ENCODE assay signal across 30 mouse cellular contexts in genomic region chr2:31075836-31076235, GRCm38 (mm10).
DNase-seq lines count a peak whose midpoint lies in the region; ATAC-seq and TF ChIP-seq lines count a peak whose summit lies in the region.
"Had no signal": no experiment of that assay in that cellular context is flagged by ENCODE, and none has a peak within 500 bp of the region (broad histone marks: within the 10 kb centered on the region; RNA-seq: fewer than 3 reads in every experiment).

No protein-coding gene starts in this region.

- 0 out of 2 replicates have a peak overlapping the region, but pooled peaks have one; percentile 10 for H3K27ac ChIP-seq in kidney, embryonic 16.5 days (ENCODE audit: low read length)
- H3K27ac ChIP-seq in kidney, embryonic 14.5 days (ENCODE audit: low read depth, low read length) = no peak overlapping the region
- peak overlapping the region; percentile 100 for H3K27ac ChIP-seq in bone marrow macrophage, adult 2 months (ENCODE audit: insufficient read depth, low read depth, low read length)
- H3K27ac ChIP-seq in forebrain, embryonic 11.5 days (ENCODE audit: low read depth, low read length) = no peak overlapping the region
- H3K27ac ChIP-seq: embryonic facial prominence, embryonic 13.5 days; heart, embryonic 13.5 days; hindbrain, embryonic 10.5 days; hindbrain, embryonic 15.5 days; left cerebral cortex, adult 2 months; limb, embryonic 12.5 days had no signal

- no peak overlapping the region for H3K4me3 ChIP-seq in kidney, embryonic 16.5 days (ENCODE audit: low read length)
- no peak overlapping the region for H3K4me3 ChIP-seq in kidney, embryonic 14.5 days (ENCODE audit: low read length)
- no peak overlapping the region; the same call in 1 of the 2 replicates for H3K4me3 ChIP-seq in bone marrow macrophage, adult 2 months (ENCODE audit: insufficient read depth, low read length)
- no peak overlapping the region for H3K4me3 ChIP-seq in lung, adult 2 months (replicated peaks; ENCODE audit: extremely low read depth, low read depth, low read length)
- no peak overlapping the region for H3K4me3 ChIP-seq in forebrain, embryonic 11.5 days (ENCODE audit: low read depth, low read length)
- H3K4me3 ChIP-seq: embryonic facial prominence, embryonic 13.5 days; heart, embryonic 13.5 days; hindbrain, embryonic 10.5 days; hindbrain, embryonic 15.5 days; left cerebral cortex, adult 2 months; limb, embryonic 12.5 days had no signal

- peaks cover 18% of the 10 kb centered on the region; the same call in 1 of the 2 replicates for H3K36me3 ChIP-seq in kidney, embryonic 16.5 days (ENCODE audit: insufficient read depth, low read length)
- peaks cover 11% of the 10 kb centered on the region; the same call in 1 of the 2 replicates for H3K36me3 ChIP-seq in kidney, embryonic 14.5 days (ENCODE audit: control insufficient read depth, insufficient read depth, low read length)
- H3K36me3 ChIP-seq in splenic B cell, adult 2 months (ENCODE audit: control insufficient read depth, insufficient read depth, low read length, poor library complexity, severe bottlenecking) = peaks cover 3% of the 10 kb centered on the region
- H3K36me3 ChIP-seq in forebrain, embryonic 11.5 days (ENCODE audit: control insufficient read depth, insufficient read depth, low read length) = no peaks in the 10 kb centered on the region

- no peak for ATAC-seq in kidney, embryonic 16.5 days (ENCODE audit: low FRiP score, low TSS enrichment)
- no peak for ATAC-seq in kidney, embryonic 14.5 days (ENCODE audit: low FRiP score, low TSS enrichment)
- ATAC-seq in forebrain, embryonic 11.5 days (replicated peaks; ENCODE audit: low FRiP score) = no peak
- ATAC-seq: forebrain, embryonic 14.5 days; inflammation-experienced regulatory T-cells, adult 6 months; lung, postnatal 0 days had no signal

- 0 out of 2 replicates have a peak, but pooled peaks cover 5% of the 10 kb centered on the region for H3K4me1 ChIP-seq in kidney, embryonic 16.5 days (ENCODE audit: insufficient read depth, low read length)
- no peaks in the 10 kb centered on the region for H3K4me1 ChIP-seq in kidney, embryonic 14.5 days (ENCODE audit: control insufficient read depth, insufficient read depth, low read length)
- H3K4me1 ChIP-seq in bone marrow macrophage, adult 2 months (ENCODE audit: control insufficient read depth, insufficient read depth, low read length) = peaks cover 40% of the 10 kb centered on the region
- no peaks in the 10 kb centered on the region for H3K4me1 ChIP-seq in lung, adult 2 months (ENCODE audit: control insufficient read depth, insufficient read depth, low read length)
- H3K4me1 ChIP-seq in forebrain, embryonic 11.5 days (replicated peaks; ENCODE audit: control insufficient read depth, insufficient read depth, low read length) = no peaks in the 10 kb centered on the region
- H3K4me1 ChIP-seq: hindbrain, embryonic 15.5 days; limb, embryonic 12.5 days had no signal

- H3K9me3 ChIP-seq in kidney, embryonic 16.5 days (ENCODE audit: low read length) = 0 out of 2 replicates have a peak, but pooled peaks cover 6% of the 10 kb centered on the region
- H3K9me3 ChIP-seq in kidney, embryonic 14.5 days (ENCODE audit: control insufficient read depth, low read length) = no peaks in the 10 kb centered on the region
- H3K9me3 ChIP-seq in forebrain, embryonic 11.5 days (ENCODE audit: control insufficient read depth, low read length) = no peaks in the 10 kb centered on the region; the same call in 1 of the 2 replicates
- H3K9me3 ChIP-seq: embryonic facial prominence, embryonic 13.5 days; heart, embryonic 13.5 days; hindbrain, embryonic 15.5 days had no signal

- H3K9ac ChIP-seq in kidney, embryonic 16.5 days (replicated peaks; ENCODE audit: low read length) = no peak overlapping the region
- no peak overlapping the region for H3K9ac ChIP-seq in kidney, embryonic 14.5 days (ENCODE audit: low read depth, low read length)
- no peak overlapping the region for H3K9ac ChIP-seq in forebrain, embryonic 11.5 days (ENCODE audit: low read length)
- H3K9ac ChIP-seq: embryonic facial prominence, embryonic 13.5 days; heart, embryonic 13.5 days; hindbrain, embryonic 15.5 days; limb, embryonic 12.5 days had no signal

- H3K4me2 ChIP-seq in kidney, embryonic 16.5 days (replicated peaks; ENCODE audit: low read depth, low read length) = no peak overlapping the region
- no peak overlapping the region for H3K4me2 ChIP-seq in kidney, embryonic 14.5 days (replicated peaks; ENCODE audit: low read depth, low read length)
- no peak overlapping the region for H3K4me2 ChIP-seq in forebrain, embryonic 11.5 days (ENCODE audit: low read depth, low read length, severe bottlenecking)
- H3K4me2 ChIP-seq: embryonic facial prominence, embryonic 13.5 days; heart, embryonic 13.5 days; hindbrain, embryonic 15.5 days; limb, embryonic 12.5 days; liver, embryonic 11.5 days had no signal

- no peaks in the 10 kb centered on the region for H3K27me3 ChIP-seq in kidney, embryonic 16.5 days (ENCODE audit: insufficient read depth, low read length)
- H3K27me3 ChIP-seq in kidney, embryonic 14.5 days (ENCODE audit: control insufficient read depth, insufficient read depth, low read length) = no peaks in the 10 kb centered on the region
- no peaks in the 10 kb centered on the region for H3K27me3 ChIP-seq in splenic B cell, adult 2 months (ENCODE audit: control insufficient read depth, insufficient read depth, low read length, poor library complexity, severe bottlenecking)
- H3K27me3 ChIP-seq in forebrain, embryonic 11.5 days (ENCODE audit: control insufficient read depth, insufficient read depth, low read length) = no peaks in the 10 kb centered on the region
- H3K27me3 ChIP-seq: CH12.LX; embryonic facial prominence, embryonic 13.5 days; heart, embryonic 13.5 days; hindbrain, embryonic 15.5 days; limb, embryonic 12.5 days had no signal

- DNase-seq in B cell, adult 2 months = peak; percentile 45 to 46
- peak; percentile 58 for DNase-seq in splenic B cell, adult 2 months (ENCODE audit: low read depth, low spot score)
- no peak for DNase-seq in lung, adult 2 months
- DNase-seq in forebrain, embryonic 11.5 days (ENCODE audit: low spot score) = no peak
- DNase-seq: adrenal gland, adult 8-10 months; cerebellum, adult 11 months; cerebellum, adult 9-10 months; embryo, embryonic 11 days; gastrocnemius, postnatal 36 days; heart, postnatal 10 days; kidney, adult 18-20 months; kidney, postnatal 14 days; midbrain, embryonic 14.5 days; right cerebral cortex, adult 18-20 months; right cerebral cortex, postnatal 4 days; thymus, postnatal 4 days had no signal

- no peak for TF ChIP-seq CTCF in bone marrow macrophage, adult 2 months (IDR thresholded peaks at IDR 0.05; ENCODE audit: low read depth, low read length)
- no peak for TF ChIP-seq CTCF in lung, adult 2 months (IDR thresholded peaks at IDR 0.05; ENCODE audit: insufficient read depth, low read length)

- WGBS in kidney, embryonic 16.5 days = 44% methylated on average over 7 of the region's 7 CpGs
- 49% methylated on average over 7 of the region's 7 CpGs for WGBS in kidney, embryonic 14.5 days
- WGBS in lung, adult 2 months = 96% methylated on average over 7 of the region's 7 CpGs
- WGBS in forebrain, embryonic 11.5 days = 91% methylated on average over 7 of the region's 7 CpGs

- TF ChIP-seq POLR2A in bone marrow macrophage, adult 2 months (IDR thresholded peaks at IDR 0.05; ENCODE audit: borderline replicate concordance, low read depth, low read length) = no peak
- no peak for TF ChIP-seq POLR2A in lung, adult 2 months (IDR thresholded peaks at IDR 0.05; ENCODE audit: borderline replicate concordance, extremely low read depth, low read depth, low read length)

Comparison
In these comparisons a context has a peak if more than half of its experiments do, and no peak if none do; other contexts are left out.
1. H3K27ac ChIP-seq: peak in kidney, embryonic 16.5 days (single experiment) and bone marrow macrophage, adult 2 months (single experiment); none in kidney, embryonic 14.5 days (single experiment) and forebrain, embryonic 11.5 days (single experiment).
2. DNase-seq: peak in B cell, adult 2 months (2 of 2) and splenic B cell, adult 2 months (single experiment); none in lung, adult 2 months (single experiment) and forebrain, embryonic 11.5 days (single experiment).